Mouse (Mus musculus): ENCODE measurements around the gene Rassf10.

- no peak for TF ChIP-seq CTCF (IDR thresholded peaks at IDR 0.05; ENCODE audit: low read depth, low read length)
- TF ChIP-seq POLR2A (IDR thresholded peaks at IDR 0.05; ENCODE audit: borderline replicate concordance, low read depth, low read length), result no peak
These were observed 46.9 kb upstream of the Rassf10 start for GRCm38 (mm10) chr7:112906848-112907247.
